ENCODE assay signal across 10 mouse cellular contexts in genomic region chr1:59550227-59550626, GRCm38 (mm10). TPM values are rescaled to one million over a fixed set of nuclear protein-coding genes. Genes with fewer than 3 reads are reported as not detected.
DNase-seq lines count a peak whose midpoint lies in the region; ATAC-seq lines count a peak whose summit lies in the region.
"Had no signal": no experiment of that assay in that cellular context is flagged by ENCODE, and none has a peak within 500 bp of the region (broad histone marks: within the 10 kb centered on the region; RNA-seq: fewer than 3 reads in every experiment).

No protein-coding gene starts in this region.

- ATAC-seq in heart, embryonic 16.5 days (replicated peaks; ENCODE audit: extremely low read depth, insufficient read depth, low FRiP score) = peak; percentile 52; the same call in 1 of the 2 replicates
- peak; percentile 65 for ATAC-seq in kidney, embryonic 15.5 days (replicated peaks; ENCODE audit: low FRiP score)
- peak; percentile 82 for ATAC-seq in megakaryocyte progenitor cell, adult 5-6 weeks (replicated peaks; ENCODE audit: poor library complexity)

- no peaks in the 10 kb centered on the region for H3K36me3 ChIP-seq in heart, embryonic 16.5 days (ENCODE audit: control insufficient read depth, insufficient read depth)
- no peaks in the 10 kb centered on the region for H3K36me3 ChIP-seq in kidney, embryonic 15.5 days

- peak; percentile 8 for DNase-seq in kidney, adult 11 months
- DNase-seq in kidney, adult 18-20 months = no peak
- DNase-seq in embryo, embryonic 10 days (ENCODE audit: low spot score) = no peak
- no peak for DNase-seq in cerebellum, adult 9-10 months
- DNase-seq in right cerebral cortex, postnatal 25 days = no peak
- DNase-seq: thymus, postnatal 4 days had no signal

- H3K27me3 ChIP-seq in heart, embryonic 16.5 days (ENCODE audit: control insufficient read depth, insufficient read depth, low read length) = no peaks in the 10 kb centered on the region
- H3K27me3 ChIP-seq in kidney, embryonic 15.5 days = no peaks in the 10 kb centered on the region

- no peak overlapping the region for H3K9ac ChIP-seq in heart, embryonic 16.5 days (ENCODE audit: low read length)
- no peak overlapping the region for H3K9ac ChIP-seq in kidney, embryonic 15.5 days

- no peak overlapping the region for H3K27ac ChIP-seq in heart, embryonic 16.5 days (ENCODE audit: low read length)
- peak overlapping the region; percentile 2; the same call in 1 of the 2 replicates for H3K27ac ChIP-seq in kidney, embryonic 15.5 days
- H3K27ac ChIP-seq: heart, adult 2 months had no signal

- WGBS in heart, embryonic 16.5 days = 38% methylated on average over 6 of the region's 6 CpGs
- WGBS in kidney, embryonic 15.5 days = 39% methylated on average over 6 of the region's 6 CpGs

- peaks cover 4% of the 10 kb centered on the region; the same call in 1 of the 2 replicates for H3K9me3 ChIP-seq in heart, embryonic 16.5 days (replicated peaks; ENCODE audit: control insufficient read depth, low read length)
- H3K9me3 ChIP-seq in kidney, embryonic 15.5 days (replicated peaks) = no peaks in the 10 kb centered on the region

- H3K4me1 ChIP-seq in heart, embryonic 16.5 days (ENCODE audit: control insufficient read depth, insufficient read depth, low read length) = no peaks in the 10 kb centered on the region
- peaks cover 30% of the 10 kb centered on the region for H3K4me1 ChIP-seq in kidney, embryonic 15.5 days

- H3K4me3 ChIP-seq in heart, embryonic 16.5 days (ENCODE audit: low read length) = no peak overlapping the region
- H3K4me3 ChIP-seq in kidney, embryonic 15.5 days (replicated peaks) = no peak overlapping the region
- H3K4me3 ChIP-seq: heart, adult 2 months had no signal

- H3K4me2 ChIP-seq in heart, embryonic 16.5 days (ENCODE audit: low read depth, low read length) = no peak overlapping the region
- H3K4me2 ChIP-seq in kidney, embryonic 15.5 days = no peak overlapping the region

RNA-seq across cellular contexts. Expression of gene Gm973, which starts 34.2 kb away (rescaled TPM):
- polyA plus RNA-seq in heart, embryonic 16.5 days (2015; fragmentation: Nextera tagmentation; extraction: Ambion mirVana) = 0.10 and 0.41 TPM in 2 replicates
- 0.73 and 0.85 TPM in 2 replicates for polyA plus RNA-seq in kidney, embryonic 15.5 days (2015; fragmentation: Nextera tagmentation; extraction: Ambion mirVana)
- 0.30 TPM in 1 of 2 replicates, not detected in the other for total RNA-seq in megakaryocyte progenitor cell, adult 5-6 weeks (2015)
- total RNA-seq in megakaryocyte progenitor cell, adult 5-6 weeks (2017) = 0.20 TPM in 1 of 2 replicates, not detected in the other
